Mouse (Mus musculus) testis, adult 2 months (tissue): ENCODE data around the gene Slc25a3. TPM values are rescaled to one million over a fixed set of nuclear protein-coding genes. Genes with fewer than 3 reads are reported as not detected.
A peak's percentile ranks its signal among the peaks of the same experiment; 100 is the strongest.

Experiments
- H3K27ac ChIP-seq: fragments of 200-500 bp; 2 replicates; pipeline ENCODE4 v1.5.1; 2012; ENCODE audit warnings: low read depth, low read length; ENCODE audit not compliant: control insufficient read depth, insufficient read depth
- H3K27me3 ChIP-seq: fragments of 200-500 bp; 2 replicates; pipeline ENCODE4 v1.6.1; 2012; ENCODE audit warnings: mild to moderate bottlenecking, low read length, moderate library complexity; ENCODE audit not compliant: control insufficient read depth, insufficient read depth
- H3K36me3 ChIP-seq: fragments of 200-500 bp; 2 replicates; pipeline ENCODE4 v1.6.1; 2012; ENCODE audit warnings: mild to moderate bottlenecking, low read length; ENCODE audit not compliant: control insufficient read depth, insufficient read depth
- H3K4me1 ChIP-seq: fragments of 200-500 bp; 2 replicates; pipeline ENCODE4 v1.6.1; 2012; ENCODE audit warnings: low read length; ENCODE audit not compliant: control insufficient read depth, insufficient read depth
- H3K4me3 ChIP-seq: fragments of 200-500 bp; 2 replicates; pipeline ENCODE4 v1.5.1; 2012; ENCODE audit warnings: low read depth, mild to moderate bottlenecking, low read length, moderate library complexity, mixed read lengths; ENCODE audit not compliant: control insufficient read depth
- CTCF ChIP-seq: fragments of 200-500 bp; IDR thresholded peaks from 2 replicates; pipeline ENCODE4 v1.5.1; 2012; ENCODE audit warnings: low read depth, mild to moderate bottlenecking, inconsistent platforms, low read length, moderate library complexity; ENCODE audit not compliant: control insufficient read depth, insufficient read depth, insufficient replicate concordance
- POLR2A ChIP-seq: fragments of 200-500 bp; IDR thresholded peaks from 2 replicates; pipeline ENCODE4 v1.6.1; 2012; ENCODE audit warnings: low read depth, mild to moderate bottlenecking, inconsistent platforms, low read length, moderate library complexity; ENCODE audit not compliant: control insufficient read depth
- polyA plus RNA-seq: library from polyadenylated mRNA; depleted of rRNA; stranded (reverse); fragments of >200 nt; gene quantifications from 2 replicates; pipeline ENCODE4 v1.2.3, GENCODE M21; 2012; rRNA removed

Gene Slc25a3
- polyA plus RNA-seq, result 147 and 151 TPM in 2 replicates

DNA sequence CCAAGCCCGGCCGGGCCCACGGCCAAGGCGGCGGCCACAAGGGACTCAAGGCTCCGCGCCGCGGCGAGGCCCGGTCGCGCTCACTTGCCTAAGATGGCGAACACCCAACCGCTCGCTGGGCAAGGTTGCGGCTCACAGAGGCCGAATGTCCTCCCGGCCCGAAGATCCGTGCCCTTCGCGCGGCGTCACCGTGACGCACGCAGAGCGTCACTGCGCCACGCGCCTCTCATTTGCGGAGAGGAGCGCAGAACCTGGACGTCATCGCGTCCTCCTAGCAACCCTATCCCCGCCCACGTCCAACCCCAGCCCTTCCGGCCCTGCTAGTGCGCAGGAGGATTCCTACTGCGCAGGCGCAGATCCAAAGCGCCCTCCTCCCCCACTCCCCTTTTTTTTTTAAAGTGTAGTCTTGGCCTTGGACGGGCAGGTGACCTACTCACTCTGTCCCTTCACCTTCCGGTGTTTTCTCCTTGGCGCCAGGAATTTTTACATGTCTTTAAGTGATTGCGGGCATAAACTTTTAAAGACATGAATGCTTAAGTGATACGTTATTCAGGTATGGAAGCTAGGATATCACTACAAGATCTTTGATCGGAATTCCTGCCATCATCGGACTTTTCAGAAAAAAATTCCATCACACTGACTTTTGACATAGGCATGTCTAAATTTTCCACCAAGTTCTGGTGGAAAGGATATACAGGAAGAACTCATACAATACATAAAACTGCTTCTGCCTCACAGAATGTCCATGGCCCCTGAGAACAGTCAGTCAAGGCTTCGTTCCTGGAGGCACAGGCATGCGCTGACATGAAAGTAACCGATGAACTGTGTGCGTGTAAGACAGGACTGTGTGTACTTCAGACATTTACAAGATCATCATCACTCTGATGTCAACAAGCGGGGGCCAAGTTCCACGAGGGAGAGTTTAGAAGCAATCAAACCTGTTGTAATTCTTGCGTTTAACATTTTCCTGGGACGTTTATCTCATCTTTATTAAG lies at the start of gene Slc25a3:
TSS of gene Slc25a3 (minus strand) at position 232 of the 995 bp plus-strand sequence.
- no peak for TF ChIP-seq CTCF
- TF ChIP-seq POLR2A, result peak; percentile 100
- Histone ChIP-seq H3K27me3 (no peaks in the 10 kb centered on the region), H3K4me1 (no peaks in the 10 kb centered on the region; the same call in 1 of the 2 replicates), H3K27ac (peak within 1 kb of the TSS; percentile 94), H3K4me3 (peak within 1 kb of the TSS; percentile 93), H3K36me3 (no peaks in the 10 kb centered on the region; the same call in 1 of the 2 replicates)

GRCm38 (mm10) chr10:91172329-91173100 lies 48.7 kb upstream of the Slc25a3 start:
- peak overlapping the region; percentile 5; the same call in 1 of the 2 replicates for H3K4me3 ChIP-seq
- TF ChIP-seq POLR2A (no peak), CTCF (no peak)
- H3K27me3 ChIP-seq, result no peaks in the 10 kb centered on the region
- H3K4me1 ChIP-seq, result no peaks in the 10 kb centered on the region; the same call in 1 of the 2 replicates
- H3K36me3 ChIP-seq, result no peaks in the 10 kb centered on the region
- peak overlapping the region; percentile 99 for H3K27ac ChIP-seq

- no peaks in the 10 kb centered on the region for H3K36me3 ChIP-seq
- TF ChIP-seq CTCF (no peak), POLR2A (peak; percentile 89)
- H3K27ac ChIP-seq, result peak overlapping the region; percentile 99
- no peaks in the 10 kb centered on the region for H3K27me3 ChIP-seq
- peak overlapping the region; percentile 99 for H3K4me3 ChIP-seq
- no peaks in the 10 kb centered on the region; the same call in 1 of the 2 replicates for H3K4me1 ChIP-seq
Measured at GRCm38 (mm10) chr10:91171455-91172328, 47.8 kb upstream of the Slc25a3 start.

- Histone ChIP-seq H3K36me3 (no peaks in the 10 kb centered on the region), H3K4me1 (no peaks in the 10 kb centered on the region; the same call in 1 of the 2 replicates), H3K4me3 (peak overlapping the region; percentile 99), H3K27ac (peak overlapping the region; percentile 97), H3K27me3 (no peaks in the 10 kb centered on the region)
- TF ChIP-seq CTCF (no peak), POLR2A (no peak)
Measured at GRCm38 (mm10) chr10:91171041-91171440, 47.2 kb upstream of the Slc25a3 start.

DNA sequence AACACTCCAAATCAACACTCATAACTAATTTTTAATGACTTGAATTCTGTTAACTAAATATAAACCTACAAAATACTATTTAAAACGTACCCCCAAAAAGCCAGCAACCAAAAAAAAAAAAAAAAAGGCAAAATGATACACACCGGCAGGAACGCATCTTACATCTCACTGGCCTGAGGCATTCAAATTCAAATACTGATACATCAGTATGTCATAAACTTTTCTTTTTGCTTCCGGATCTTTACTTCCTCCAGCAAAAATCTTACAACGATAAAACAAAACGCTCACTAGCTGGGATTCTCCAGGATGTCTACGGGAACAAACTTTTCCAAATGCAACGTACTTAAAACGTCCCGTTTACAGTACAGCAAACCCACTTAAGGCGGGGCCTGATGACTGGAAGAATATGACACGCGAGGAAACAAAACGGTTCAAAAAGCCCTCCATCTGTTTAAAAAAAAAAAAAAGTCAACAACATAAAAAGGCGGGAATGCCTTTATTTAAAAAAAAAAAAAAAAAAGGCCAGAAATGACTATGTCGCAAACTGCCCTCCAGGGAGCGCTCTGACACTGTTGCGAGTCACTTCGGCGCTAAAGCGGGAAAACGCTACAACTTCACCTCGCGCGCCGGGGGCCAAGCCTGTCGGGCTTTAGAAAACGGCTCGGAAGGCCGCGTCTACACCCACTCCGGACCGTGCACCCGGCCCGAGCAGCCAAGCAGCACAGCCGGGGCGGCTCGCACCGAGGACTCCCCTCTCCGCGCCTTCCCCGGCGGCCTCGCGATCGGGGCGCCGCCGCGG lies 46.5 kb upstream of the Slc25a3 start:
- Histone ChIP-seq H3K36me3 (no peaks in the 10 kb centered on the region), H3K4me3 (peak overlapping the region; percentile 99), H3K27me3 (no peaks in the 10 kb centered on the region), H3K4me1 (no peaks in the 10 kb centered on the region; the same call in 1 of the 2 replicates), H3K27ac (peak overlapping the region; percentile 97)
- TF ChIP-seq POLR2A (peak; percentile 21; the same call in 1 of the 2 replicates), CTCF (peak; percentile 55; the same call in 1 of the 2 replicates)

GRCm38 (mm10) chr10:91169414-91170065 lies 45.7 kb upstream of the Slc25a3 start:
- TF ChIP-seq CTCF, result no peak
- TF ChIP-seq POLR2A, result no peak
- H3K27ac ChIP-seq, result peak overlapping the region; percentile 8; the same call in 1 of the 2 replicates
- H3K27me3 ChIP-seq, result no peaks in the 10 kb centered on the region

More at GRCm38 (mm10) chr10:91169414-91170065, 45.7 kb upstream of the Slc25a3 start:
- H3K4me3 ChIP-seq, result peak overlapping the region; percentile 99
- H3K4me1 ChIP-seq, result no peaks in the 10 kb centered on the region; the same call in 1 of the 2 replicates
- H3K36me3 ChIP-seq, result no peaks in the 10 kb centered on the region
